Mouse (Mus musculus) megakaryocyte, adult 5-6 weeks (primary cell): Measurements from ENCODE around the gene Ric1. TPM values are rescaled to one million over a fixed set of nuclear protein-coding genes. Genes with fewer than 3 reads are reported as not detected.

Experiments used
- ATAC-seq: 2 replicates; pipeline ENCODE4 v1.8.0; 2016; ENCODE audit warnings: mild to moderate bottlenecking, inconsistent platforms; ENCODE audit not compliant: poor library complexity, severe bottlenecking
- total RNA-seq, 2 experiments: library from RNA; stranded (forward) in 1 of 2; stranded (reverse) in 1 of 2; fragments of 153-499, 151-499 nt in 1 of 2; fragments of 221-1000, 200-1000 nt in 1 of 2; gene quantifications; 2 replicates each; pipeline versions ENCODE4 v1.2.3 to v1.2.4; 2015 to 2017

Ric1 gene
- total RNA-seq, 2 experiments from 2014 or later = 13.1 to 15.3 TPM

GRCm38 (mm10) chr19:29496786-29497557 lies 25.1 kb upstream of the Ric1 start:
- no peak for ATAC-seq

- ATAC-seq = peak; percentile 36; the same call in 1 of the 2 replicates
These were observed 24.2 kb upstream of the Ric1 start for GRCm38 (mm10) chr19:29497874-29498273.

GRCm38 (mm10) chr19:29498842-29499456 lies 23.1 kb upstream of the Ric1 start:
- ATAC-seq = 0 out of 2 replicates have a peak, but pooled peaks have one; percentile 2

- ATAC-seq = no peak
These were observed 21.7 kb upstream of the Ric1 start for GRCm38 (mm10) chr19:29500333-29500732.

DNA sequence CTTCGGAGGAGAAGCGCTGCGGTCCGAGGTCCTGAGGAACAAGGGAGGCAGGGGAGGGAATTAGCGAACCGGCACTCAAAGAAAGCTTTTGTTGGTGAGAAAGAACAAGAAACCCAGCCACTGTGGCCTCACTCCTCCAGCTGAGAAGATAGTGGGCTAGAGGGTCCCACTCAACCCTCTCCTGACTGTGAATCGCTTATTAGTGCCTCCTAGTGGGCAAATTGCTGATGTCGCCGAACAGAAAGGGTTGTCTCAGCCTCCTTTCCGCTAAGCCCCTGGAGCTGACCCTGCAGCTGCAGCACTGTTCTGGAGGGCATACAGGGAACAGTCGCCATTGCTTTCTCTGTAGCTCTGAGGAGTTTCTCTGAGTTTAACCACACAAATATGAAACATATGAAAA lies 21.0 kb upstream of the Ric1 start:
- peak; percentile 68 for ATAC-seq

GRCm38 (mm10) chr19:29501507-29501906 lies 20.6 kb upstream of the Ric1 start:
- ATAC-seq = peak; percentile 75

GRCm38 (mm10) chr19:29504131-29504530 lies 18.0 kb upstream of the Ric1 start:
- no peak for ATAC-seq

DNA sequence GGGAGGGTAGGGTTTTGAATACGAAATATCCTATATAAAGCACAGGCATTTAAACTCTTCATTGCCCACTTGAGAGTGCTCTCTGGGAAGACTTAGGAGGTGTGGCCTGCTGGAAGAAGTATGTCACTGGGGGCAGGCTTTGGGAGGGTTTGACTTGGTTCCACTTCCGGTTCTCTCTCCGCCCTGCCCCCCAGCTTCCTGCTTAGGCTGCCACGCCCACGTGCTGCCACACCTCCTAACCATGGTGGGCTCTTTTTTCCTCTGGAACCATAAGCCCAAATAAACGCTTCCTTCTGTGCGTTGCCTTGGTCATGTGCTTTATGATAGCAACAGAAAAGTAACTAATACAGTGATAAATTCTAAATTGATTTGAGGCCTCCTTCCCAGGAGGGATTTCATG lies 16.5 kb upstream of the Ric1 start:
- ATAC-seq = no peak

DNA sequence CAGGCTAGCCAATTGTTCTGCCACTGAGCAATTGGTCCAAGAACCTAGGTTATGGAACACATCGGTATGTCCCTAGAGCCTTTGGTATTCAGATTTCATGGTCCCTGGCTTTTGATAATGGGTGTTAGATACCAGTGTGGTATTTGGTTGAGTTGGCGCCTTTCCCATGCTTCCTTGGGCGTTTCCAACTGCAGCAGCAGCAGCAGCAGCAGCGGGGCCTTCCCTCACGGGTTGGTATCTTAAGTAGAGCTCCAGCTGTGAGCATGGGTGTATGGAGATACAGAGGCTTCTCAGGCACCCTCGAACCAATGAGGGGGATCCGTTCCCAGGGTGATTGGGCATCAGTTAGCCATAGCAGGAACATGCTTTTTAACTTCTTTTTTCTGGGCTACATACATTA lies 13.9 kb upstream of the Ric1 start:
- ATAC-seq = no peak

DNA sequence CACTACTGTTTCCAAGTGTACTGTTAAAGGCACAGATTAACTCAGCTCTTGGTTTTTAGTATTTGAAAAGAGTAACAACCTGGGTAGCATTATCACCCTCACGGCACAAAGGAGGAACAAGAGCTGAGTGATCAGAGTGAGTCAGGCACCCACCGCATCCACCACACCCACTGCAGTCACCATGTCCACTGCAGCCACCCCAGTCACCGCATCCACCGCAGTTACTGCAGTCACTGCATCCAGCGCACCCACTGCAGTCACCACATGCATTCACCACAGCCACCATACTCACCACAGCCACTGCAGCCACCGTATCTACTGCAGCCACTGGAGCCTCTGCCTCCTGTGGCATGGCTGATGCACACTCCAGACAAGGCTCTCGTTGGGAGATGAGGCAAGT lies 12.2 kb upstream of the Ric1 start:
- no peak for ATAC-seq

DNA sequence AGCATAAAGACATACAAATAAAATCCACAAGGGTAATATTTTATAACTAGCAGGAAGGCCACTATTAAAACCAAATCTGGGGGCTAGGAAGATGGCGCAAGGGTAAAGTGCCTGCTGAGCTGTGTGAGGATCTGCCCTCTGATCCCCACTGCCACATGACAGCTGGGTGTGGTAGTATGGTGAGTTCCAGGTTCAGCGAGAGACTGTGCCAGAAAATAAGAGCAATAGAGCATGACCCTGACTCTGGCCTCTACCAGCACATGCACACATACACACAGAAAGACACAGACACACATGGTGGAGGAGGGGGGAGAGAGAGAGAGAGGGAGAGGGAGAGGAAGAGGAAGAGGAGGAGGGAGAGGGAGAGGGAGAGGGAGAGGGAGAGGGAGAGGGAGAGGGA lies 10.3 kb upstream of the Ric1 start:
- no peak for ATAC-seq

GRCm38 (mm10) chr19:29513111-29513766 lies 8.8 kb upstream of the Ric1 start:
- ATAC-seq = no peak

- ATAC-seq = no peak
These were observed 8.0 kb upstream of the Ric1 start for GRCm38 (mm10) chr19:29514130-29514529.

DNA sequence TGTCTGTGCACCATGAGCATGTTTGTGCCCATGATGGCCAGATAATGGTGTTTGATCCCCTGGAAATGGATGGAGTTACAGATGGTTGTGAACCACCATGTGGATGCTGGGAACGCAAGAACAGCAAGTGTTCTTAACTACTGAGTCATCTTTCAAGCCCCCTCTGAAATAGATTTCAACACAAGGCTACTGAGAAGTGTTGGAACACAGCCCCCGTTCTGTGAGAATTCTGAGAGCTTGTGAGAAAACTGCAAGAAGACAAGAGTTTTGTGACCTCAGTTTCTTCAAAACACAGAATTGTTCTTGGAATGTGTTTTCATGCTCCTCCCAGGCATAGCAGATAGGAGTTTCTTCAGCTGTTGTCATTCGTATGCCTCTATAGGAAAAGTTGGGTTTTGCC lies 6.7 kb upstream of the Ric1 start:
- ATAC-seq = no peak

DNA sequence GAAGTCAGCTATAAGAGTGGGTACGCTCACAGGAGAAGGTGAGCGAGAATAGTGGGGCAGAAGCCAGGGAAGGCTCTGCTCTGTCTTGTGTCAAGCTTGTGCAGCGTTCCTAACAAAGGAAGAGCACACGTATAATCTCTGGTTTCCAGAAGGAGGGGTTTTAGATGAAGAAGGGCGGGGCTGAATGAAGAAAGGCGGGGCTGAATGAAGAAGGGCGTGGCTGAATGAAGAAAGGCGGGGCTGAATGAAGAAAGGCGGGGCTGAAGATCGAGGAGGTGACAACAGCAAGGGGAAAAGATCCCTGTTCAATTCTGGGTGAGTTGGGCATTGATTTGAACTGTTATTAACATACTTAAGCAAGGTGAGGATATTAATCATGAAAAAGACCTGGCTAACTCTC lies 6.1 kb upstream of the Ric1 start:
- ATAC-seq = no peak

GRCm38 (mm10) chr19:29518409-29518808 lies 3.7 kb upstream of the Ric1 start:
- ATAC-seq = no peak

DNA sequence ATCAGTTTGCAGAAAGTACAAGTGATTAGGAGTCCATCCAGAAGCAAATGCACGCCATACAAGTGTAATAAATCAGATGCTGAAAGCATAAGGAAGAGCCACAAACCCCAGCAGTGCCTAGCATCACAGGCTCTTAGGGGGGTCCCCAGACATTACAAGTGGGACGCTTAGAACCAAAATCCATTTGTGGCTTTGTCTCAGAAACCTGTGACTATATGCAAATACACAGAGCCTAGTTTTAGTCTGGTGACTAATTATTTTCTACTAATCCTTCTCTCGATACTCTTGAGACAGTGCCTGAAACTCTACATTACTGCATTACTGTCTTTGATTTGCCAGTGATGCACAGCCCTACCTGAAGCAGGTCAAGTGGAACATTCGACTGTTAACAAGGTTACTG lies 3.2 kb upstream of the Ric1 start:
- no peak for ATAC-seq

DNA sequence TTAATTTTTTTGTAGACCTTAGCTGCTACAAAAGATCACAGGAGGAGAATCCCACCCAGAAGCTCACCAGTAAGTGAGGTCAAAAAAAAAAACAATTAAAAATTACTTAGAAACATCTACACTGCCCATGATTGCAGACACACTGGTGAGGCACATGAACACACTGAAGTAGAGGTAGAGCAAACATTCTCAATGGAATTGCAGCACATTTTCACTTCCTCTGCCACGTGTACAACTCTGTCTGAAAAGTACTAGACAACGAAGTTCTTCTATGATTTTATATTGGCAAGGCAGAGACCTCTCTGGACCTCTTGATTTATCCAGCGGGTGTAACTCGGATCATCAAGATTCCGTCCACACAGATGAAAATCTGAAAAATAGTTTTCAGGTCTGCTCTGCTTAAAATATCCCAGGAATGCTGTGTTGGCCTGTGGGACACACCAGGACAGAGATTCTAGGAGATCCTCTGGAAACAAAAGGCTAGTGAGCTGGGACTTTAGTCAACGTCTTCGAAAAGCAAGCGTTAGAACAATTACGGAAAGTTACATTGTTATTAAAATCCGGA lies 1.0 kb upstream of the Ric1 start:
- ATAC-seq = no peak

GRCm38 (mm10) chr19:29522445-29523229 lies 555 bp downstream of the Ric1 start:
- ATAC-seq = peak; percentile 54

- no peak for ATAC-seq
These were observed 1.1 kb downstream of the Ric1 start for GRCm38 (mm10) chr19:29523230-29523582.

- no peak for ATAC-seq
These were observed 1.6 kb downstream of the Ric1 start for GRCm38 (mm10) chr19:29523701-29524100.
